Mouse (Mus musculus) brain, embryonic 14.5 days (tissue): ENCODE data around the gene Dner.

Experiments
- CTCF ChIP-seq: fragments of 200-500 bp; IDR thresholded peaks from 2 replicates; pipeline ENCODE4 v1.5.1; 2012; ENCODE audit warnings: inconsistent platforms, mild to moderate bottlenecking, moderate library complexity, borderline replicate concordance; ENCODE audit not compliant: insufficient read depth, insufficient read length; ENCODE audit errors: extremely low read depth
- POLR2A ChIP-seq: fragments of 200-500 bp; IDR thresholded peaks from 2 replicates; pipeline ENCODE4 v1.6.1; 2012; ENCODE audit warnings: mild to moderate bottlenecking, inconsistent platforms, borderline replicate concordance; ENCODE audit not compliant: poor library complexity, insufficient read depth, insufficient read length, severe bottlenecking; ENCODE audit errors: extremely low read depth

- TF ChIP-seq CTCF (no peak), POLR2A (no peak)
These were observed 336.2 kb downstream of the Dner start for GRCm38 (mm10) chr1:84359611-84360500.
